Mouse (Mus musculus) fibroblast of lung, adult 2 months (primary cell): ENCODE measurements around the gene Cox6a1.
"Not testable (repeated sequence)": the region's sequence is repeated elsewhere in the genome, so short reads cannot be mapped to it uniquely, and the experiment has no call there.

Source experiments
- DNase-seq: peaks from one replicate; pipeline ENCODE4 v3.0.0-alpha.2; 2011; ENCODE audit warnings: low read depth

Cox6a1 gene

DNA sequence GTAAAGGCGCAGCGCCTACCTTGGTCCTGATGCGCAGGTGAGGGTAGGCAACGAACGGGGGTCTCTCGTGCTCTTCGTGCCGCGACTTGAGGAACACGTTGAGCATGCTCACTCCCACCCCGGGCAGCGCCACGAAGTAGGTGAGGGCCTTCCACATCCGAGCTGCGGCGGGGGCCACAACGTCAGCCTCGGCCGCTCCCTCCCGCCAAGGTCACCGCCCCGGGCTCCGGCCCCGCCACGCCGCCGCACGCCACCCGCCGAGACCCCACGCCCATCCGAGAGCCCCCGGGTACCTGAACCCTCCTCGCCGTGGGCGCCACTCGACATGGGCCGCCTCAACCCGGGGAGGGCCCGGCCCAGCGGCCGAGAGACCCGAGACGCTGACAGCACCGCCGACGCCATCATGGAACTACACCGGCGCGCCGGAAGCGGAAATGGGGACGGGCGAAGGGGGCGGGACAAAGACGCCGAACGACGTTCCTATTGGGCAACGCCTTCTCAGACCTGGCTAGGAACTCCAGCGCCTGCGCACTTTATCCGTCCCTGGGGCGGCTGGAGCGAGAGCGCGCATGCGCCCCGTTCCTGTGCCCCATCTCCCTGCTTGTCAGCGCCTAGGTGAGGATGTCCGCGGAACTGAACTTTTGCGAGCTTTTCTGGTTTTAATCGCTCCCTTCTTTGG, at the start of gene Cox6a1:
Gene Cox6a1, minus strand, starts transcription at position 436 of the 679 bp plus-strand sequence.
- peak; percentile 97 for DNase-seq

DNA sequence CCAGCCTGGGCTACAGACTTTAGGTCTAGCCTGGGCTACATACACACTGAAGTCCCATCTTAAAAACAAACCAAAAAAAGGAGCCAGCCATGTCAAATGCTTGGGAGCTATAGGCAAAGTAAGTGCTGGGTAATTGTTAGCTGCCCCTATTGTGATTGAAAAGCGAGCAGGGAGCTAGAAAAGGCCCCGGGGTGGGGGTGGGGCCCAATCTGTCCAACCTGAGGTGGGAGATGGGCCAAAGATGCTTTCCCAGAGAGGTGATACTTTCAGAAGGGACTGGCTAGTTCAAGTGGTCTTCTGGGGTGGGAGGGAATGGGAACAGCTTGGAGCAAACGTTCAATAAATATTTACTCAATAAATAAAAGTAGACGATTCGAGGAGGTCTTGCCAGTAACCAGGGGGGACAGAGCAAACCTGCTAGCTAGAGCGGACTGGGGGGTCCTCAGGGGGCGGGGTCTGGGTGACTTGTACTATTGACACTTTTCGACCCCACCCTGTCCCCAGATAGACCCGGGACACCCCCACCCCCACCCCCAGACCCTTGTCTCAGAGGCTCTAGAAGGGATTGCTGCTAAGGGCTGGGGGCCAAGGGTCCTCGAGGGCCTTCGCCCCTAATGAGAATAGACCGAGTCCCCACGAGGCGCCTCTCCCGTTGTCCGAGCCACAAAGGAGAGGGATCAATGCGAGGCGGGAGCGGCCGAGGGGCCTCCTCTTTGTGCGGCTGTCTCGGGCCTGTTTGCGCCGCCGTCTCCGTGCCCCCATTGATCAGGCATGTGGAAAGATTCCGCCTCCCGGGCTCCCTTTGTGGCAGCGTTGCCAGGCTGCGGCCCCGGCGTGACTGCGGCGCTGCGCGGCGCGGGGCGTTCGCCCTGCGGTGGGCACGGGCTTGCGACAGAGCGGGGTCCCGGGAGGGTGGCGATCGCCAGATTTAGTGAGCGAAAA, 49.3 kb upstream of the Cox6a1 start:
- DNase-seq = no peak

DNA sequence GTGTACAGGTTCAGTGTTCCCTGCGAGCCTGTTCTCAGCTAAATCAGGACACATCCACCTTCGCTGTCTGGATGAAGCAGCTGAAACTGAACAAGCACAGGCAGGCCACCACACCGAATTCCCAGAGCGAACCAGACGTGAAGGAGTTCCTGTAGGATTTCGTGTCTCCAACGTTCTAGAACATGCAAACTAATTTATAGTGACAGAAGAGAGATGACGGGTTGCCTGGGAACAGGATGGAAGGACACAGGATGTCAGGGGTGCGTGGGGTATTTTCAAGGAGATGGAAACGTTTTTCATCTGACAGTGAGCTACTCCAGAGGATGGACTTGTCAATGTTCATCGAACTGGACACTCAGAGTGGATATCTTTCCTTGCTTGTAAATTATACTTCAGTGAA, 47.9 kb upstream of the Cox6a1 start:
- no peak for DNase-seq

DNA sequence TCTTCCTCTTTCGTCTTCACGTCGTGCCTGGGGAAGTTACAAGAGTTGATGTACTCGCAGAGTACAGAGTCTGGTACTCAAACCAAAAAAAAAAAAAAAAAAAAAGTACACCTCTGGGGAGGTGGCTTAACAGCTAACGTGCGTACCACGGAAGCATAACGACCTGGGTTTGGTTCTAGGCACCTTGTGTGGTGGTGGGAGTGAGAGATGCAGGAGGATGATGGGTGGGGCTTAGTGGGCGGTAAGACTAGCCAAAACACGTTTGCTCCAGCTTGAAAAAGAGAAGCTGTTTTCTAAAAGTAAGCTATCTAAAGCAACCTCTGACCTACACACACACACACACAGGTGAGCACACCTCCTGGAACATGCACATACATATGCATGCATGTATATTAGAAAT, 46.1 kb upstream of the Cox6a1 start:
- no peak for DNase-seq

DNA sequence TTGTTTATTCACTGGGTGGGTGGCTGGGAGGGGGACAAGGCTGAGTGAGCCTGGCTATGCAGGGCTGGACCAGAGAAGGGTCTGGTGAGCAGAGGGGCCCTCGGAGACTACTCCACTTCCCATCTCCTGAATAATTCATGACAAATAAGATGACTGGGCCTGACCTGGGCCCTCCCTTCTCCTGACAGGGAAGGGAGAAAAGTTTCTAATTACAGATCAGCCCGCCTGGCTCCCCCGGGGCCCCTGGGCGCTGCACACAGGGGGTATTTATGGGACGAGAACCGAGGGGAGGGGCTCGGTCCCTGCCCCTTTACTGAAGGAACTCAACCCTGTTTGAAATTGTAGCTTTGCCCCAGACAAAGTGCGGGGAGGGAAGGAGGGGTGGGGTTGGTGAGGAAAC, 45.4 kb upstream of the Cox6a1 start:
- no peak for DNase-seq

DNA sequence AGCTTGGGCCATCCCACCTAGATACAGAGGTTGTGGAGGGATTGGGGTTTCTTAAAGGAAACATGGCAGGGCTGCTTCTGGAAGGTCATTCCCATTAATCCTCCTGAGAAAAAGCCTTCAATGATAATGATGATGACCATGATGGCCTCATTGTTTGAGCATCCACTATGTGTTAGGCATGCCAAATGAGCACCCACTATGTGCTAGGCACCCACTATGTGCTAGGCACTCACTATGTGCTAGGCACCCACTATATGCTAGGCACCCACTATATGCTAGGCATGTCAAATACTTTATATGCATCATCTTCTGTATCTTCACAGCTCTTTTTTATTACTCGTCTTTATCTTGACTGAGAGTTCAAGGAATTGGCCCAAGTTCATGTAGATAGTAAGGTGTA, 44.2 kb upstream of the Cox6a1 start:
- DNase-seq = no peak

DNA sequence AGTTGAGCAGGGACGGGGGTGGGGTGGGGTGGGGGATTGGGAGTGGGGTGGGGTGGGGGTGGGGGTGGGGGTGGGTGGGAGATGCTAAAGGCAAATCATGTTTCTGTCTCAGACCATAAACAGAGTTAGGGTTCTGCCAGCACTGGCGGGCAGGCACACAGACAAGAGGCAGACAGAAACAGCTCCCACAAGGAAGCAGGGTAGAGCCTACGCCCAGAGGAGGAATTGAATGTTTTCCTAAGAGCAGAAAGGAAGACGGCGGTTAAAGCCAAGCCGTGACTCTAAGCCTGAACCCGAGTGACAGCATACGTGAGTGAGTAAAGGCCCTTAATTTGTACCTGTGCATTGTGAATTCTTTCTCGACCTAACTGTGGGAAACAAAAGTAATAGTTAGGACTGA, 43.2 kb upstream of the Cox6a1 start:
- DNase-seq = no peak

DNA sequence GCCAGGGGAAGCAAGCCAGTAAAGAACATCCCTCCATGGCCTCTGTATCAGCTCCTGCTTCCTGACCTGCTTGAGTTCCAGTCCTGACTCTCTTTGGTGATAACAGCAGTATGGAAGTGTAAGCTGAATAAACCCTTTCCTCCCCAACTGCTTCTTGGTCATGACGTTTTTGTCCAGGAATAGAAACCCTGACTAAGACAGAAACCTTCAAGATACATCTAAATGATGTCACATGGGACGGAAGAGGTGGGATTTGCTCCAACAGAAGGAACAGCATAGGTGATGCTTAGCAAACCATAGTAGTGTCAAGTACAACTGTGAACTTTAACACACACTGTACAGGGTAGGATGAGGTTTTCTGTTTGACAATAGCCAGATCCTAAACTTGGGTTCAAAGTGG, 30.1 kb upstream of the Cox6a1 start:
- not testable (repeated sequence) for DNase-seq

DNA sequence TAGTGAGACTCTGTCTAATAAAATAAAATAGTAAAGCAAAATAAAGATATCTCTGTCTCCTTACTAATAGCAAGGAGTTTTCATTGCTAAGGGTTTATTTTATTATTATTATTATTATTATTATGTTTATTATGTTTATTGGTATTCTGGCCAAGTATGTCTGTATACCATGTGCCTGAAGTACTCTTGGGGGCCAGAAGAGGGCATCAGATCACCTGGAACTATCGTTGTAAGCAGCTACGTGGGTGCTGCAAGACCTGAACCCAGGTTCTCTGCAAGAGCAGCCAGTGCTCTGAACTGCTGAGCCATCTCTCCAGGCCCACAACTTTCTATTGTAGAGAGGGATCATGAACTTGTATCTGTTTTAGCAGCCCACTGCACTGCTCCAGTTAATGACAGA, 26.7 kb upstream of the Cox6a1 start:
- DNase-seq = no peak

DNA sequence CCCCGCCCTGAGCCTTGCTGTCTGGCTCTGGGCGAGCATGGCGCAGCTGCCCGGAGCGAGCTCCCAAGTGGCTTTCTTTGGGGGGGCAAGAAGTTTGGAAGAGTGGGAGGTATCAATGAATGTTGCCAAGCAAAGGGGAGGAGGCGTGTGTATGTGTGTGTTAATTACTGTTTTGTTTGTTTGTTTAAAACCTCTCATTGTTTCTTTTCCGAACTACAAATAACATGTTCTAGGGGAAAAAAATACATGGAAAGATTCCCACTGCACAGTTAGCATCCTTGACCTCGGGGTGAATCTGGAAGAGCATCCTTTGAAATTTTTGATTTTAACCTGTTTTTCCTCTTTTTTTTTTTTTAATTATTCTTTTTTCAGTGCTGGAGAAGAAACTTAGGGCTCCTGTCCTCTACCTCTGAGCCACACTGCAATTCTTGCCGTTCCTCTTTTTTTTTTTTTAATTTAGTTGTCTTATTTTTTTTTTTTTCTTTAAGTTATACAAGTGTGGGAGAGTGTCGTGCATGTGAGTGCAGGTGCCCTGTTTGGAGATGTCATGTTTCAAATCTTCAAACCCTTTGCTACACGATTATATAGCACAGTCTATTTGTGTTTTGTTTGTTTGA, 25.5 kb upstream of the Cox6a1 start:
- no peak for DNase-seq

DNA sequence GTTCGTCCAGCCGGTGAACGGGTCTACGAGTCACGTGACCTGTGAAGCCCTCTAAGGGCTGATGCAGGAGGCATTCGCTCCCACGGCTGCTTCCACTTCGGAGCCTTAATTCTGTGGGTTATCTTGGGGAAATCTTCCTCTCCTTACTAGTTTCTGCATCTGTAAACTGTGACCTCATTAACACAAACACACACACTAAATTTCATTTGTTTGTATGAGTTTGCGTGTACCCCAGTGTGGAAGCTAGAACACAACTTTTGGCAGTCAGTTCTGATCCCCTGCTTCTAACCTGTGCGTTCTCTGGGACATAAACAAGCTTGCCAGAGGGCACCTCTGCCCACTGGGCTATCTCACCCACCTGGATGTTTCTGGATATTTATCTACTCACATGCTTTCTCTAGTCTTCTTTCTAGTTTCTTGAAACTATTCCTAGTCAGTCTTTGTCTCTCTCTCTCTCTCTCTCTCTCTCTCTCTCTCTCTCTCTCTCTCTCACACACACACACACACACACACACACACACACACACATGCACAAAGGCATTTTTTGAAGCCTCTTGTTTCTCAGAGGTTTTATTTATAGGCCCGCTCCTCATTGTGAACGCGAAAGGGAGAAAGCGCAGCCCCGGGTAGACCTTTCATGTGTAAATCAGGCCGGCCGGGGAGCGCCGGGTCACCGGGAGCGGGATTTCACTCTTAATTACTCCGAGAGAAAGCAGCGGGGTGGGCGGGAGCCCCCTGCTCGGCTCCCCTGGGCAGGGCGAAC, 24.8 kb upstream of the Cox6a1 start:
- DNase-seq = no peak

DNA sequence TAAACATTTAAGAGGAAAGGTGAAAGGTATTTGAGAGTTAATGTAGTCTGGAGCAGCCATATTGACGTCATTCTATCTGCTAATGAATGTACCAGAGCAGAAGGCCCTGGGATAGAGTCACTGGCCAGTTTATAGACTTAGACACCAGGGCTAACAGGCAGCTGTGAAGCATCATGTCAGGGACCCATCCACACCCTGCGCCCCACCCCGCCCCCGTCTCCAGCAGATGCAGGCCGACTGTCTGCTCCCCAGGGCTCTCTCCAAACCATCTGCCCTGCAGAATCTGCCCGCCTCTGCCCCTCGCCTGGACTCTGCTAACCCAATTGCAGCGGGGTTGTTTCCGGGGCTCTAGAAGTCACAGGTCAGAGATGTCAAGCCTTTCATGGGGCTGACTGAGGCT, 23.0 kb upstream of the Cox6a1 start:
- DNase-seq = no peak

DNA sequence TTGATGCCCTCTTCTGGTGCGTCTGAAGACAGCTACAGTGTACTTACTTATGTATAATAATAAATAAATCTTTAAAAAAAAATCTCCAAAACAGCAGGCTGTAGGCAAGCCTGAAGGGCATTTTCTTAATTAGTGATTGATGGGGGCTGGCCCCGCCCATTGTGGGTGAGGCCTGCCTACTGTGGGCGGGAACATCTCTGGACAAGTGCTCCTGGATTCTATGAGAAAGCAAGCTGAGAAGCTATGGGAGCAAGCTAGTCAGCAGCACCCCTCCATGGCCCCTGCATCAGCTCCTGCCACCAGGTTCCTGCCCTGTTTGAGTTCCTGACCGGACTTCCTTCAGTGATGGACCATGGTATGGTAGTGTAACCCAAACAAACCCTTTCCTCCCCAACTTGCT, 16.0 kb upstream of the Cox6a1 start:
- no peak for DNase-seq

DNA sequence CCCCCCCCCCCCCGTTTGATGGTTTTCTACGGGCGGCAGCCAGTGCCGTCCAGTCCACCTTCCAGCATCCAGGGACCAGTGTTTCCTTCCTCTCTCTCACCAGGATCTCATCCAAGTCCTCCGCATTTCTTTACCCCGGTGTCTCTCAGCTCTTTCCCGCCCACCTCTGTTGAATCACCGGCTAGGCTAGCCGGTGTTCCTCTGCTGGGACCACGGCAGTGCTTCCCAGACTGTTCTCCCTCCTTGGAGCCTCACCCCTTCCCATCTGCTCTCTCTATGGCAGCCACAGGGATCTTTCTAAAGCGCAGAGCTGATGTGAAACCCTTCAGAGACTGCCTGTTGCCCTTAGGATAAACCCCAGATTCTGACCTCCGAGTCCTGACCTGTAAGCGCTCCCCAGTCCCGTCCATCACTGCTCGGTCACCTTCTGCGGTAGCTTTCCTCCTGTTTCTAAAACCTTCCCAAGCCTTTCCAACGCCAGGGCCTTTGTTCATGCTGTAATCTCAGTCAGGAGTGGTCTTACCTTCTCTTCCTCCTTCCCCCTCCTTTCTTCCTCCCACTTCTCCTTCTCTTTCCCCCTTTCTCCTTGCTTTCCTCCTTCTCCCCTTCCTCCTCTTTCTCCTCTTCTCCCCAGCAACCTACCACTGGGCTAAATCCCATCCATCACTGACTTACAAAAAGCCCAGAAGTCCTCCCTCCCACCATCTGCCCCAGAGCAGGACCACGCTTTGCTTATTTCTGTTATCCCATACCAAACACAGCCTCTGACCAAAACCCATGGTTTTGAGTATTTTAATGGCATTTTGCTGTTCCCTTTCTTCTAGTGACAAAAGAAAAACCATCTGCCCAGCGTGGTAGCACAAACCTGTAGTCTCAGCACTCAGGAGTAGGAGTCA, 14.3 kb upstream of the Cox6a1 start:
- DNase-seq = no peak

DNA sequence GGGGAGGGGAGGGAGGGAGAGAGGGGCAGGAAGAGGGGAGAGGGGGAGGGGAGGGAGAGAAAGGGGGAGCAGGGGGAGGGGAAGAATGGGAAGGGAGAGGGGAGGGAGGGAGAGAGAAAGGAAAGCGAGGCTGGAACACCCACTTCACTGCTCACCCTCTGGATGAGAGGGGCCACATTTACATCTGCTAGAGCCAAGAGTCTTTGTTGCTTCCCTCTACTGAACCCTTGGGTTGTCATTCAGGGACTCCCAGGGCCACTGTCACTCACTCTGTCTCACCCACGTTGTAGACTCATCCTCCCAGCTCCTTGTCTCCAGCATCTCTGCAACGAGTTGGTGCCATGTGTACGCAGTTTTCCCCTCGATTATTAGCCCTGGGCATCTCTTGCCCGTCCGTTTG, 13.4 kb upstream of the Cox6a1 start:
- no peak for DNase-seq

DNA sequence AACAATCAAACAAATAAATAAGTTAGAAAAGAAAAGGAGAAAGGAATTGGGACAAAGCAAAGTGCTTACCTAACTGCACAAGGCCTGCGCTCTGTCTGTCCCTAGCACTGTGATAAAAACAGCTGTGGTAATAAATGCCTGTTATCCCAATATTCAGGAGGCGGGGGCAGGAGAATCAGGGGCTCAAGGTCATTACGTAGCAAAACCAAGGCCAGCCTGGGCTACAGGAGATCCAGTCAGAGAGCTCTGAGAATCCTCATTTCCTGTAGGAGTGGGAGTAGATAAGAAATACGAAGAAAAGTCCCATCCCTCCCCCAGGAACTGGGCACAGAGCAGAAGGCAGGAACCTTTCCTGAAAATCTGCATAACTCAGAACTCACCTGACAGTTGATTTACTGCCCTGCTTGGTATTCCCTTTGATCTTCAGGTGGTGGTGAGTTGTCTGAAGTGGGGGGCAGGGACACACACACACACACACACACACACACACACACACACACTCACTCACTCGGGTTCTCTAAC, 11.1 kb upstream of the Cox6a1 start:
- DNase-seq = no peak

DNA sequence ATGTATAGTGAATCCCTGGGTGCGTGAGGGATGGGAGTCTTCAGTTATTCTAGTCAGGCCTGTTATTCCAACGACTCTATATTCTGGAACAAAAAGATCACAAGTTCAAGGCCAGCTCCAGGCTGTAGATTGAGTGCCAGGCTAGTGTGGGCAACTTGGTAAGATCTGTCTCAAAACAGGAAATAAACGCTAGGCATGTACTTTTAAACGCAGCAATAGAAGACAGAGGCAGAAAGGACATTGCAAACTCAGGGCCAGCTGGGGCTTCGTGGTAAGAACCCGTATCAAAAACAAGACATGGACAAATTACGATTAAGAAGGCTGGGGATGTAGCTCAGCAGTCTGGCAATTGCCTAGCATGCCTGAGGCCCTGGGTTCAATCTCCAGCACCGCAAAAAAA, 10.7 kb upstream of the Cox6a1 start:
- DNase-seq = no peak

DNA sequence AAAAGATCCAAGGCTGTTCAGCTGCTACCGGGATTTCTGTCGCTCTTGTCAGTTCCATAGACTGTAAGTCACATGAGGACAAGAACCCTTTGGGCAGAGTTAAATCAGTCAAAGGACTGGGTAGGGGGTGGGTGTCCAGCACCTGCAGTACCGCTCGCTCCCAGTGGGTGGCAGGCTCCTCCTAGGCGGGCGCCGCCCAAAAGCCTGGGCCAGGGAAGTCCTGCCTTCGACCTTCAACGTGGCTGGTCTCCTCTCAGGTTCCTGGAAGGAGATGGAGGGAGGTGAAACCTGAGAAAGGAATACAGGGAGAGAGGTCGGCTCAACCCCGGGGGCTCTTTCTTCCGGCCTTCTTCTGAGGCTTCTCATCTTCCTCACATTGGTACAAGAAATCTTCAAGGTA, 10.1 kb upstream of the Cox6a1 start:
- DNase-seq = peak; percentile 46

DNA sequence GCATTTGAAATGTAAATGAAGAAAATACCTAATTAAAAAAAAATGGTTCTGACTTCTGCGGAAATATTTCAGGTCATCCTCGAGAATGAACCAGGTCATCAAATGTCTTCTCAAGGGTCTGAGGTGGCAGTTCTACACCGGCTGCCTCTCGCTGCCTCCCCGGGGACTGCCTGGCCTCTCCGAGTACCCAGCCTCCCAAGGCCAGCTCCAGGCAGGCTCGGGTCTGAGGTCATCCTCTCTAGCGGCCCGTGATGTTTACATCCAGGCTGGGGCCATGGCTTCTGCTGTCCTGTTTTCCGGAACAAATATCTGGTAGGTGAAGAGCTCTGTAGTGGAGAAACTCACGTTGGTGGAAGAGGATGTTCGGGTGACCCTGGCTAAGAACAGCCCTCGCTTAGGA, 6.3 kb upstream of the Cox6a1 start:
- DNase-seq = no peak

DNA sequence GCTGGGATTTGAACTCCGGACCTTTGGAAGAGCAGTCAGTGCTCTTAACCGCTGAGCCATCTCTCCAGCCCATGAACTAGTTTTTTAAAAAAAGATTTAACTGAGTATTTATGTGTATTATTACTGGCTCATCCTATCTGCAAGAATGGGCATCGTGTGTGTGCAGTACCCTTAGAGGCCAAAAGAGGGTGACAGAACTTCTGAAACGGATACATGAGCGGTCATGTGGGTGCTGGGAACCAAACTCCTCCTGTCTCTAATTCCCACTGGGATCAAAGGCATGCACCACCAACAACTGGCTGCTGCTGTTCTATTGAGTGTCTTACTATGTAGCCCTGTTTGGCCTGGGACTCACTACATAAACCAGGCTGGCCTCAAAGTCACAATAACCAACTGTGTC, 2.6 kb upstream of the Cox6a1 start:
- no peak for DNase-seq

DNA sequence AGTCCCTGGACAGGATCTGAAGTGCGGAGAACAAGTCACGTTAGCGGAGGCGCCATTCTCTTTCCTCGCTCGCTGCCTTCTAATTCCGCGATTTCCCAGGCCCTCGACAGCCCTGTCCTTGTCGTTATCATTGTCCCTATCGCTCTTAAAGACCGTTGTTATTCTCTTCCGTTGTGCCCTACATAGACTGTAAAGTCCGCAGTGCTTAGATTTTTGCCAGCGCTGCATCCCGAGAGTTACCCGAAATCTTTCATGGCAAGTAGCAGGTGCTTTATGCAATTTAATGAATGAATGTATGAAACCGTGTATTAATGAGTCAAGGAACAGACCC, 409 bp upstream of the Cox6a1 start:
- no peak for DNase-seq
